Mouse (Mus musculus): ENCODE measurements at regions not wholly inside any gene's neighbourhood (a gene's known extent, or its start where the extent isn't known, plus 50 kb on each side); places are given as distances from the start of the nearest gene placed in this dataset.
A peak's percentile ranks its signal among the peaks of the same experiment; 100 is the strongest.

GRCm38 (mm10) chr10:113034356-113034755, 105.6 kb upstream of the Atxn7l3b start:
- no peak for DNase-seq

DNA sequence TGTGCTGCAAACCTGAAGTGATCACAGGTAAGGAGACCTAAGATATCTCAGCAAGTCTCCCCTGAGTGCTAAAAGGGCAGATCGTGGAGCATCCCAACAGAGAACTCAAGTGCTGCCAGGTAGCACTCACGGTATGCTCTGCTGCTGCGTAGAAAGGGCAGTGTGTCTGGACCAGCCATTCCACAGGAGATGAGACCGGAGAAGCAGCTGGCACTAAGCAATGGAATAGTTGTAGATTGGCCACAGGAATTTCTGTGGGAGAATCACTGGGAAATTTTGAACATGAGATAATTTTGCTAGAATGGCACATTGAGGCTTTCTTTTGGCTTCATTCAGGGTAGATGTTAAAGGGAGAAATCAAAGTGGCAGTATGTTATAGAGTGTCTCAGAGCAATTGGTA, 104.1 kb upstream of the Atxn7l3b start:
- DNase-seq, result no peak

DNA sequence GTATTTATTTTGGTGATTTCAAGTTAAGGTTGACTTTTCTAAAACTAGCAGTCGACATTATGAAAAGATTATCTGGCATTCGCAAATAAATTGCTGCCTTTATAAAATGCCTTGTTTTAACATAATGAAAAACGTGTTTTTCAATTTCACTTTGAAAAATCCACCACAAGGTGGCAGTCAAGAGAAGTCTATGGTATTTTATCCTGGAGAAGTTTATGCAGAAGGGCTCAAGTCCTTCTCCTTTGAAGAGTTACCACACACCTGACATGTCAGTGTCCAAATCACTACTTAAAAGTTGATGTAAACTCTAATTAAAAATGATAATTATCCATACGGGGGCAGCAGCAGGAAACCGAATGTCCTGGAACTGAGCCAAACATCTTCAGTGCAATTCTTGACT, 98.5 kb upstream of the Atxn7l3b start:
- DNase-seq, result peak; percentile 31

- no peak for DNase-seq
Measured at GRCm38 (mm10) chr10:113024633-113025032, 95.8 kb upstream of the Atxn7l3b start.

- no peak for DNase-seq
Measured at GRCm38 (mm10) chr10:113009124-113009523, 80.3 kb upstream of the Atxn7l3b start.

DNA sequence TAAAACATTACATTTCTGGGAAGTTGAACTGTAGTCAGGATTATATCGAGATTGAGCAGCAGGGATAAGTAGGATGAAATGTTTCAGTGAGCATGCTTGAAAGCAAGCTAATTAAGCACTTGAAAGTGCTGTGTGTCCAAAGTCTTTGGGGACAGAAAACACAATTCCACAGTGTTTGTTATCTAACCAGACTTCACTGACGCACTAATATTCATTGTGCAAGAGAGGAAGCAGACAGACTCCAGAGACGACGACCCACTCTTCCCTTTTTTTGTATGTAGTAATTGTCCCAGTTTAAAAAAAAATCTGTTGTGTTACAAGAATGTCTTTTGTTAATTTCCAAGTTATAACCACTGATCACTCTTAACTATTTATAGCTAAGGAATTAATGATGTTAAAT, 61.9 kb upstream of the Atxn7l3b start:
- no peak for DNase-seq

GRCm38 (mm10) chr10:112982697-112983096, 53.9 kb upstream of the Atxn7l3b start:
- DNase-seq, result no peak
